Mouse (Mus musculus) adrenal gland (tissue): ENCODE data around the gene Nfyc.

Experiments used
- intact Hi-C: fragments of 180-260 bp; cut with DNase I; formaldehyde crosslinking; loops from one replicate; pipeline ENCODE4 v1.15.1; 2025

The Nfyc gene

DNA sequence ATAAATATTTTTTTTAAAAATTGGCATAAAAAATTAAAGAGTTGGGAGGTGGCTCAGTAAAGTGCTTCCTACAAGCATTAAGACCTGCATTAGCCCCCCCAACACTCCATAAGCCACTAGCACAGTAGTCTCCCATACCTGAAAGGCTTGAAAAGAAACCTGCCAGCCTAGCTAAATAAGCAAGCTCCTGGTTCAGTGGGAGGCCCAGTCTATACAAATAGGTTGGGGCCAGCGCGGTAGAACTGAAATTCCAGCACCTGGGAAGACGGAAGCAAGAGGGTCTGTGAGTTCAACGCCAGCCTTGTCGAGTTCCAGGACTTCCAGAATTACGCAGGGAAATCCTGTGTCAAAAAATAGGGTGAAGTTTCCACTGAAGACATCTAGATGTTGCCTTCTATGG is 5.0 kb downstream of the Nfyc start:
- intact Hi-C loops = no loop called here

- intact Hi-C loops = no loop called here
Measured at GRCm38 (mm10) chr4:120825577-120826326, 5.6 kb downstream of the Nfyc start.

GRCm38 (mm10) chr4:120825100-120825553 is 6.2 kb downstream of the Nfyc start:
- intact Hi-C loops = no loop called here

GRCm38 (mm10) chr4:120822191-120822911 is 9.0 kb downstream of the Nfyc start:
- intact Hi-C loops = no loop called here

GRCm38 (mm10) chr4:120819871-120820270 is 11.5 kb downstream of the Nfyc start:
- intact Hi-C loops = no loop called here

GRCm38 (mm10) chr4:120819296-120819695 is 12.1 kb downstream of the Nfyc start:
- intact Hi-C loops = no loop called here

- intact Hi-C loops = no loop called here
Measured at GRCm38 (mm10) chr4:120817951-120818350, 13.4 kb downstream of the Nfyc start.

DNA sequence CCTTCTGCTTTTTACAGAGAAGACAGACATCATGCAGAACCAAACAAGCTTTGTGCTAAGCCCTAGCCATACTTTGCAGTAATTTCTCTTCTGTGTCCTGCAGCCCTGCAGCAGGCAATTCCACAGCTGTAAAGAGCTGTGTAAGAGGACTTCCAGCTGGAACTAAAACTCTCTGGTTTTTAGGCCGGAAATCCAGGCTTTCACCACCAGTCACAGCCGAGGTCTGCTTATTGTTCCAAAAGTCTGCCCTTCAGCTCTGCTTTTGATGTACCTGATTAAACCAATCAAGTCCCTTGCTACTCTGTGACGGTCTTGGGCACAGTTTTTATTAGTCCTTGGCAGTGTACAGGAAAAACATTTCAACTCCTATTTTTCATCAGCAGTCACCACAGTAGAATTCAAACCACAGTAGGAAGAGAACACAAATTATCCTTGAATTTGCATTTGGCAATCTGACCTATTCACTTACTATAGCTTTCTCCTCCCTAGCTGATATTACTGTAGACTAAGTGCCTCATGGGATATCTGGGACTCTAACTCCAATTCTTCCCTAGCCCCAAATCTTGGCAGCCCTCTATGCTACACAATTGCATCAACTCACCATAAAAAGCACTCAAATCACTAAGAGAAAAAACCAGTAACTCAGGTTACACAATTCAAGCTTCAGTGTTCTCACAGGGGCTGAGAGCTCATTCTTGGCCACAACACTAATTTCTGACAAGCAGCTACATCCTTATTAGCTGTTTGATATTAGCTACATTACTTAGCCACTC is 14.2 kb downstream of the Nfyc start:
- intact Hi-C loops = no loop called here

- intact Hi-C loops = no loop called here
Measured at GRCm38 (mm10) chr4:120815622-120816334, 15.6 kb downstream of the Nfyc start.

DNA sequence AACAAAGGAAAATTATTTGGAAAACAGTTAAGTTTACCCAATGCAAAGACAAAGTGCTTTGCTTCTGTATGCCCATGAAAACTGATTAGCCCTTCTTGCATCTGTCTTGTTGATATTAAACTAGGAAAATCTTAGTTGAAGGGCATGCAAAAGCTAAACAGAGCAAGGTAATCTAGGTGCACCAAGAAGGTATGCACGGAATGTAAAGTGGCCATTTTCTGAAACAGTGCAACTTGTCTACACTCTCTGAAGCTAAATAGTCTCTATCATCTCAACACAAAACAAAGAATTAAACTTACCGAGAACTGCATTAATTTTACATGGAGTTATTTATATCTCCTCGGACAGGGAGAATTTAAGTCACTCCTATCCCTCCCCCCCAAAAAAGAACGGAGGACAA is 16.2 kb downstream of the Nfyc start:
- intact Hi-C loops = no loop called here

- intact Hi-C loops = no loop called here
Measured at GRCm38 (mm10) chr4:120814171-120814570, 17.2 kb downstream of the Nfyc start.

DNA sequence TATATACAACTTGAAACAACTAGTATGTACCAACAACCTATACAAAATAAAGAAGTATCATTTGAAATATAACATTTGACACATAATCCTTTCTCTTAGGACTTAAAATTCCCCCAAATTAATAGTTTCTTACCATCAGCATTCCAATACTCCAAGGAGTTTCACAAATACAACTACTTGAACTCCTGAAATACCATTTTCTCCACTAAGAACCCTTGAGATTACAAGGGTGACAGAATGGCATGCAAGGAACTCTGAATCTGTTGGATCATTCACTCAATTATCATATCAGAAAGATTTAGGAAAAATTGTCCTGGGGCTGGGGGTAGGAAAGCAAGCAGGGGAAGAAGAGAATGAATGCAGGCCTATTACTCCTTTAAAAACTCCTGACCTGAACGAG is 17.6 kb downstream of the Nfyc start:
- intact Hi-C loops = no loop called here

- intact Hi-C loops = no loop called here
Measured at GRCm38 (mm10) chr4:120805816-120806215, 25.6 kb downstream of the Nfyc start.

DNA sequence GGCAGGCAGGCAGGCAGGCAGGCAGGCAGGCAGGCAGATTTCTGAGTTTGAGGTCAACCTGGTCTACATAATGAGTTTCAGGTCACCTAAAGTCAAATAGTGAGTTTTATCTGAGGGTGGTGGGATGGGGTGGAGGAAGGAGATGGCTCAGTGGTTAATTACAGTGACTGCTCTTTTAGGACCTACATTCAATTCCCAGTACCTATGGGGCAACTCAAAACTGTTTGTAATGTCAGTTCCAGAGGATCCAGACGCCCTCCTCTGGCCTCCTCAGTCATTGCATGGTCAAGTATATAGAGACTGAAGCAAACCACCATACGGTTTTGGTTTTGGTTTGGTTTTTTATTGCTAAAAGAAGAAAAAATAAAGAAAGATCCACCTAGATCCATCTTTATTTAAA is 29.9 kb downstream of the Nfyc start:
- intact Hi-C loops = no loop called here

DNA sequence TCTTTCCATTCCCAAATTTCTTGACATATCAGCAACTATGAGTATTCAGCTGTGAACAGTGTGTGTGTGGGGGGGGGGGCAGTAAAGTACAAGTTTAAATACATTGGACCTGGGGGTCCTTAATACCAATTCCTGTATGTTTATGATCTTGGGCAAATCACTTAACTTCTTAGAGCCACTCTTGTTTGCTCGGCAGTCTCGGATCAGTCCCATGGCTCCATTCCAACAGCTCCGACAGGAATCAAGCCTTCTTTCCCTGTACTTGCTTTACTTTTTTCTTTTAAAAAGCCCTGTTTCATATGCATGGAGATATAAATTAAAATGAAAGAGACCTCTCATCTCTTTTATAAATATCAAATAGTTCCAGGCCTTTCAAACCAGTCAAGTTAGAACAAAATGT is 30.7 kb downstream of the Nfyc start:
- intact Hi-C loops = no loop called here

DNA sequence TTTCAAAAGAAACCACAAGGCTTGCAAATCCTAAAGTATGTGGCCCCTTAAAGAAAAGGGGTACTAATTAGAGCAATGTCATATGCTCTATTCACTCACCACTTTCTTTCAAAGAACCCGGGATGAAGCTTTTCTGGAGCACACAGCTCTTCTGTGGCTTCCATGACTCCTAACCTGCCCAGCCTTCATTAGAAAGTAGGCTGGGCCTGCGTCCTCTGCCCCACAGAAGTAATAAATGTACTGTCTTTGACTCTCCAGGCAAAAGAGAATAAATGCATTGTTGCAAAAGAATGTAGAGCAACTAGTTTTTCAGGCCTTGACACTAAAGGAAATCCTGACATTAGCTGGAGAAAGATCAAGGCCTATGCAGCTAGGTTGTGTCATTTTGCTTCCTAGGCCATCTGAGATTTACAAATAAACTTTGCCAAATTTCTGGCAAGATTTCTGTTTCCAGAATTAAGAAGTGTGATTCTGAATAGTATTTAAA is 31.6 kb downstream of the Nfyc start:
- intact Hi-C loops = no loop called here

- intact Hi-C loops = no loop called here
Measured at GRCm38 (mm10) chr4:120797985-120798725, 33.2 kb downstream of the Nfyc start.

DNA sequence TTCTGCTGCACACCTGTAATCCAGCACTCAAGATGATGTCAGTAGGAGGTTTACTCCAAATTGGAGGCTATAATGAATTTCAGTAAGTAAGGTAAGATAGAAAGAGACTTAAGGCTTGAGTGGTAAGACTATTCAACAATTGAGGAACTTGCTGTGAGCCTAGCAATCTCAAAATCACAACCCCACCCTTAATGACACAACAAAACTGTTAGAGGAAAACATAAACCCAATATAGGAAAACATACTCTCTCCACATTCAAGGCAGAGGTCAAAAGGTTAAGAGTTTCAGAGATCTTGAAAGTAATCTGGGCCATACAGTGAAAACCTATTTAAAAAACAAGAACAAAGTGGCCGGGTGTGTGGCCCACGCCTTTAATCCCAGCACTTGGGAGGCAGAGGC is 34.7 kb downstream of the Nfyc start:
- intact Hi-C loops = no loop called here

GRCm38 (mm10) chr4:120795646-120796045 is 35.7 kb downstream of the Nfyc start:
- intact Hi-C loops = no loop called here

DNA sequence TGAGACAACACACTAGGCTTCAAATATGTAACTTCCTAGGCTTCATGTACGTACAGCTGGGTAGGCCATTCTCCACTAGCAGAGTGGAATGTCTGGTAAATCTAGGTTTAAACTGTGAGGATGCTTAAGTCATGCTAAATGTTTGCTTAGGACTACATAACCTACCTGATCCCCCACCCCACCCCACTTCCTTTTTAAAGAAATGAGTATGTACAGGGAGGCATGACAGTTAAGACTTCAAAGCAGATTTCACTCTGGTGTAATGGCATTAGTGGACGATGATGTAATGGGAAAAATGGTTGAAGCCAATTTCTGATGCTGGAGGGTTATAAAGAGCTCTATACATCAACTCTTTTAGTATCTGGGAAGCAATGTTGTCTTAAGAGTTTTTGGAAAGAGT is 38.5 kb downstream of the Nfyc start:
- intact Hi-C loops = no loop called here

DNA sequence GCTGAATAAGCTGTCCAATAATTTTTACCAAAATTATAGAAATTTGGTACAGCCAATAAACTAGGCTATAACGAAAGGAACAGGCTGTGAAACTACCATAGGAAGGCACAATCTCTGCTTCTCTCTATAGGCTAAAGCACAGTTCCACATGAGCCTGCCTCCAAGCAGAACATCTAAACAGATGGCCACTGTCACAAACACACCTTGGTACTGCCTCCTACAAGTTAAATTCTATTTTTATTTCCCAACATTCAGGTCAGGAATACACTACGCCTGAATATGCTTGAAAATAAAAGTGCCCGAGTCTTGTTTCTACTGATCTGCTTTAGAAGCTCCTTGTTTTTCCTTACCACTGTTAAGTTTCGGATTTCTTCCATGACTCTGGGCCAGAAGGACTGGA is 41.3 kb downstream of the Nfyc start:
- intact Hi-C loops = no loop called here
